Mouse (Mus musculus) stomach, embryonic 14.5 days (tissue): Measurements from ENCODE around the gene Phkg2. TPM values are rescaled to one million over a fixed set of nuclear protein-coding genes. Genes with fewer than 3 reads are reported as not detected.

Experiments used
- ATAC-seq: fragments of 200-750 bp; cut with Nextera tagmentation; 2 replicates; pipeline ENCODE4 v1.8.0; 2017; ENCODE audit warnings: low read depth, moderate TSS enrichment; ENCODE audit not compliant: insufficient number of reproducible peaks, insufficient read depth, low FRiP score
- H3K27ac ChIP-seq: fragments of 300-500 bp; sonication (generic); 2 replicates; pipeline ENCODE4 v1.5.1; 2014; ENCODE audit warnings: mild to moderate bottlenecking, low read length, moderate library complexity, mixed read lengths
- H3K27me3 ChIP-seq: fragments of 300-500 bp; sonication (generic); 2 replicates; pipeline ENCODE4 v1.6.1; 2014; ENCODE audit warnings: low read length, control low read depth, mixed read lengths; ENCODE audit not compliant: control insufficient read depth, insufficient read depth
- H3K36me3 ChIP-seq: fragments of 300-500 bp; sonication (generic); 2 replicates; pipeline ENCODE4 v1.6.1; 2014; ENCODE audit warnings: mild to moderate bottlenecking, control low read depth, low read length, moderate library complexity, mixed read lengths; ENCODE audit not compliant: control insufficient read depth, insufficient read depth
- H3K4me1 ChIP-seq: fragments of 300-500 bp; sonication (generic); 2 replicates; pipeline ENCODE4 v1.6.1; 2014; ENCODE audit warnings: low read length, control low read depth, mixed read lengths; ENCODE audit not compliant: control insufficient read depth, insufficient read depth
- H3K4me2 ChIP-seq: fragments of 300-500 bp; sonication (generic); replicated peaks from 2 replicates; pipeline ENCODE4 v1.6.1; 2014; ENCODE audit warnings: low read depth, low read length, control low read depth
- H3K4me3 ChIP-seq: fragments of 300-500 bp; sonication (generic); 2 replicates; pipeline ENCODE4 v1.5.1; 2014; ENCODE audit warnings: low read depth, low read length, control low read depth
- H3K9ac ChIP-seq: fragments of 300-500 bp; sonication (generic); replicated peaks from 2 replicates; pipeline ENCODE4 v1.6.1; 2014; ENCODE audit warnings: low read depth, mild to moderate bottlenecking, control low read depth, low read length, moderate library complexity, mixed read lengths
- H3K9me3 ChIP-seq: fragments of 300-500 bp; sonication (generic); 2 replicates; pipeline ENCODE4 v1.6.1; 2016; ENCODE audit warnings: low read depth, low read length, control low read depth; ENCODE audit not compliant: control insufficient read depth
- WGBS: fragments of 180-500 bp; shearing (Covaris S2); extraction: QIAGEN DNeasy Blood & Tissue Kit; methylation state at CpG from one replicate; pipeline ENCODE4 v1.1.7; 2014; 5-methylcytosine and 5-hydroxymethylcytosine counted together
- polyA plus RNA-seq: library from polyadenylated mRNA; unstranded; fragments of >200 nt; fragmentation: Nextera tagmentation; extraction: Ambion mirVana; gene quantifications from 2 replicates; pipeline ENCODE4 v1.2.1, GENCODE M21; 2014

The Phkg2 gene
- polyA plus RNA-seq, 1 experiment from 2014 or later, result 47.4 TPM

- Histone ChIP-seq H3K4me1 (peaks cover 8% of the 10 kb centered on the region; the same call in 1 of the 2 replicates), H3K9me3 (no peaks in the 10 kb centered on the region), H3K4me3 (peak overlapping the region; percentile 73), H3K27ac (no peak overlapping the region; the same call in 1 of the 2 replicates), H3K36me3 (peaks cover 21% of the 10 kb centered on the region), H3K9ac (0 out of 2 replicates have a peak overlapping the region, but pooled peaks have one; percentile 71), H3K27me3 (no peaks in the 10 kb centered on the region), H3K4me2 (peak overlapping the region; percentile 78)
- no peak for ATAC-seq
- WGBS, result 16% methylated on average over 7 of the region's 7 CpGs
These were observed 975 bp downstream of the Phkg2 start for GRCm38 (mm10) chr7:127574115-127574514.

- no peak overlapping the region for H3K4me2 ChIP-seq
- no peak overlapping the region for H3K27ac ChIP-seq
- no peak for ATAC-seq
- H3K4me3 ChIP-seq, result no peak overlapping the region
- H3K36me3 ChIP-seq, result peaks cover 43% of the 10 kb centered on the region
- no peak overlapping the region for H3K9ac ChIP-seq
- H3K4me1 ChIP-seq, result peaks cover 4% of the 10 kb centered on the region; the same call in 1 of the 2 replicates
- no peaks in the 10 kb centered on the region for H3K9me3 ChIP-seq
- no peaks in the 10 kb centered on the region for H3K27me3 ChIP-seq
- 93% methylated on average over 6 of the region's 6 CpGs for WGBS
These were observed 10.1 kb downstream of the Phkg2 start for GRCm38 (mm10) chr7:127583260-127583659.

GRCm38 (mm10) chr7:127585031-127585430, 11.9 kb downstream of the Phkg2 start:
- Histone ChIP-seq H3K4me3 (no peak overlapping the region), H3K9me3 (no peaks in the 10 kb centered on the region), H3K27ac (no peak overlapping the region), H3K4me2 (no peak overlapping the region), H3K9ac (no peak overlapping the region), H3K4me1 (peaks cover 11% of the 10 kb centered on the region; the same call in 1 of the 2 replicates), H3K36me3 (peaks cover 36% of the 10 kb centered on the region), H3K27me3 (no peaks in the 10 kb centered on the region)
- no peak for ATAC-seq
- 84% methylated on average over 7 of the region's 7 CpGs for WGBS

- Histone ChIP-seq H3K4me3 (no peak overlapping the region), H3K27ac (no peak overlapping the region), H3K4me1 (peaks cover 11% of the 10 kb centered on the region; the same call in 1 of the 2 replicates), H3K27me3 (no peaks in the 10 kb centered on the region), H3K36me3 (peaks cover 41% of the 10 kb centered on the region), H3K9ac (no peak overlapping the region), H3K9me3 (no peaks in the 10 kb centered on the region), H3K4me2 (no peak overlapping the region)
- ATAC-seq, result no peak
- 89% methylated on average over 6 of the region's 6 CpGs for WGBS
These were observed 13.0 kb downstream of the Phkg2 start for GRCm38 (mm10) chr7:127586149-127586548.

- peak overlapping the region; percentile 82; the same call in 1 of the 2 replicates for H3K4me3 ChIP-seq
- no peak overlapping the region for H3K27ac ChIP-seq
- no peaks in the 10 kb centered on the region for H3K27me3 ChIP-seq
- WGBS, result 61% methylated on average over 5 of the region's 5 CpGs
- H3K9me3 ChIP-seq, result no peaks in the 10 kb centered on the region
- no peak overlapping the region for H3K9ac ChIP-seq
- peaks cover 11% of the 10 kb centered on the region; the same call in 1 of the 2 replicates for H3K4me1 ChIP-seq
- peaks cover 47% of the 10 kb centered on the region for H3K36me3 ChIP-seq
- peak overlapping the region; percentile 76 for H3K4me2 ChIP-seq
- no peak for ATAC-seq
These were observed 14.1 kb downstream of the Phkg2 start for GRCm38 (mm10) chr7:127587196-127587595.

- Histone ChIP-seq H3K4me1 (peaks cover 11% of the 10 kb centered on the region; the same call in 1 of the 2 replicates), H3K4me3 (peak within 1 kb of the TSS; percentile 82), H3K9ac (peak within 1 kb of the TSS; percentile 47), H3K9me3 (no peaks in the 10 kb centered on the region), H3K4me2 (peak within 1 kb of the TSS; percentile 76), H3K27ac (peak within 1 kb of the TSS; percentile 17; the same call in 1 of the 2 replicates), H3K27me3 (no peaks in the 10 kb centered on the region), H3K36me3 (peaks cover 46% of the 10 kb centered on the region)
- peak; percentile 97 for ATAC-seq
- under 1% methylated on average over 49 of the region's 50 CpGs for WGBS
These were observed 15.1 kb downstream of the Phkg2 start, which contains the start of the genes Ccdc189 and Rnf40 for GRCm38 (mm10) chr7:127588011-127588871. Gene Ccdc189 (minus strand): TSS chr7:127588595. Gene Rnf40 (plus strand): TSS chr7:127588767.

GRCm38 (mm10) chr7:127588901-127589300, 15.8 kb downstream of the Phkg2 start:
- Histone ChIP-seq H3K27me3 (no peaks in the 10 kb centered on the region), H3K27ac (no peak overlapping the region; the same call in 1 of the 2 replicates), H3K9me3 (no peaks in the 10 kb centered on the region), H3K9ac (peak overlapping the region; percentile 47), H3K36me3 (peaks cover 49% of the 10 kb centered on the region), H3K4me2 (peak overlapping the region; percentile 76), H3K4me1 (peaks cover 11% of the 10 kb centered on the region; the same call in 1 of the 2 replicates), H3K4me3 (peak overlapping the region; percentile 82)
- no peak for ATAC-seq
- 3% methylated on average over 29 of the region's 29 CpGs for WGBS

- Histone ChIP-seq H3K4me2 (peak overlapping the region; percentile 76), H3K4me3 (peak overlapping the region; percentile 82), H3K9me3 (no peaks in the 10 kb centered on the region), H3K4me1 (peaks cover 11% of the 10 kb centered on the region; the same call in 1 of the 2 replicates), H3K27me3 (no peaks in the 10 kb centered on the region), H3K36me3 (peaks cover 52% of the 10 kb centered on the region), H3K9ac (0 out of 2 replicates have a peak overlapping the region, but pooled peaks have one; percentile 47), H3K27ac (no peak overlapping the region)
- no peak for ATAC-seq
- 90% methylated on average over 9 of the region's 9 CpGs for WGBS
These were observed 16.5 kb downstream of the Phkg2 start for GRCm38 (mm10) chr7:127589637-127590036.
